Mouse (Mus musculus) hindlimb bud, embryonic 11.5 days (tissue): ENCODE data around the gene Clec18a.
A peak's percentile ranks its signal among the peaks of the same experiment; 100 is the strongest.
"Not testable (repeated sequence)": the region's sequence is repeated elsewhere in the genome, so short reads cannot be mapped to it uniquely, and the experiment has no call there.

Experiments used
- DNase-seq: peaks from one replicate; pipeline ENCODE4 v3.0.0-alpha.2; 2012; ENCODE audit warnings: low read depth, low spot score; ENCODE audit errors: extremely low spot score

The Clec18a gene

DNA sequence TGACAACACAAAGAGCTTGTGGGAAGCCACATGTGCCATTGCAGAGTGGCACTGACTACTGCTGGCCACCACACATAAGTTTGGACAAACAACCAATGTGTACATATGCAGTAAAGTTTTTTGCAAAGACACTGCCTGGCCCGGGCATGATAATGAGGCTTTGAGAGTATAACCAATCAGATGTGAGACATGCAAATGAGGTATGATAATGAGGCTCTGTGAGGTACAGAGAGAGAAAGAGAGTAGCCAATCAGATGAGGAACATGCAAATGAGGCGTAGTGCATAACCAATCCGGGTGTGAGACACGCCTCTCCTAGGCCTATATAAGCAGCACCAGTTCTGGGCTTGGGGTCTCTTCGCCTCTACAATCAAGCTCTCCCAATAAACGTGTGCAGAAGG is at the start of gene Clec18a:
Gene Clec18a (minus strand): TSS at position 101 of the 400 bp plus-strand sequence.
- DNase-seq = not testable (repeated sequence)

- no peak for DNase-seq
These were observed 38.5 kb upstream of the Clec18a start for GRCm38 (mm10) chr8:111130756-111131155.

DNA sequence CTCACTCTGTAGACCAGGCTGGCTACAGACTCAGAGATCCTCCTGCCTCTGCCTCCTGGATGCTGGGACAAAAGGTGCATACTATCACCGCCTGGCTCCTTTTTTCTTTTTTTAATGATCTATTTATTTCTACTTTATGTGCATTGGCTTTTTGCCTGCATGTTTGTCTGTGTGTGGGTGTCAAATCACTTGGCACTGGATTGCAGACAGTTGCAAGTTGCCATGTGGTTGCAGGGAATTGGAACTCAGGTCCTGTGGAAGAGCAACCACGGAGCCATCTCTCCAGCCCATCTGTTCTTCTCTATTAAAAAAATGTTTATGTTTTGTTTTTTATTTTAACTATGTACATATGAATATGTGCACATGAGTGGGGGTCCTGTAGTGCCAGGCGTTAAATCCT is 27.3 kb upstream of the Clec18a start:
- DNase-seq = no peak

GRCm38 (mm10) chr8:111114891-111115290 is 22.7 kb upstream of the Clec18a start:
- no peak for DNase-seq

DNA sequence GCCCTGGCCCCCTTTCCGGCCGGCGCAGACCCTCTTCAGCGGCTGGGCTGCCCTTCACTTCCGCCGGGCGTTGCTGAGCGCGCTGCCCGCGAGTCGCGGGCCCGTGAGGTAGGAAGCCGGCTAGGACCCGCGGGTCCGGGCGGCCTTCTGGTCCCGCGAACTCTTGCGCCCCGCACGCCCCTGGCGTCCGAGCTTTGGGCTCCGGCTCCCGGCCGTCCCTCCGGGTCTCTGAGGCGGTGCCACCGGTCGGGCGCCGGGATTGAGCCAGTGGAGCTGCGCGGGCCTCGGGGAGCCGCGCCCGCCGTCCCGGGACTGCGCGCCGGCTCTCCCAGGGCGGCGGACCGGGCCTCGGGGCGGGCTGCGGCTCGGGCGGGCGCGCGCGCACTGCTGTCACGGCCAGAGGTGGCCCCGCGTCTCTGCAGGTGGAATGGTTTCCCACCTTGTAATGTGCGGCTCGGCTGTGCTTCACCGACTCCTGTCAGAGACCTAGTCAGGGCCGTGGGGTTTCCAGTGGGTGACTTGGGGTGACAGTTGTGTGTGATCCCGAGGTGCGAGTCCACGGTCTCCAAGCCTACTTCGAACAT is 2.6 kb upstream of the Clec18a start:
- DNase-seq = not testable (repeated sequence)

DNA sequence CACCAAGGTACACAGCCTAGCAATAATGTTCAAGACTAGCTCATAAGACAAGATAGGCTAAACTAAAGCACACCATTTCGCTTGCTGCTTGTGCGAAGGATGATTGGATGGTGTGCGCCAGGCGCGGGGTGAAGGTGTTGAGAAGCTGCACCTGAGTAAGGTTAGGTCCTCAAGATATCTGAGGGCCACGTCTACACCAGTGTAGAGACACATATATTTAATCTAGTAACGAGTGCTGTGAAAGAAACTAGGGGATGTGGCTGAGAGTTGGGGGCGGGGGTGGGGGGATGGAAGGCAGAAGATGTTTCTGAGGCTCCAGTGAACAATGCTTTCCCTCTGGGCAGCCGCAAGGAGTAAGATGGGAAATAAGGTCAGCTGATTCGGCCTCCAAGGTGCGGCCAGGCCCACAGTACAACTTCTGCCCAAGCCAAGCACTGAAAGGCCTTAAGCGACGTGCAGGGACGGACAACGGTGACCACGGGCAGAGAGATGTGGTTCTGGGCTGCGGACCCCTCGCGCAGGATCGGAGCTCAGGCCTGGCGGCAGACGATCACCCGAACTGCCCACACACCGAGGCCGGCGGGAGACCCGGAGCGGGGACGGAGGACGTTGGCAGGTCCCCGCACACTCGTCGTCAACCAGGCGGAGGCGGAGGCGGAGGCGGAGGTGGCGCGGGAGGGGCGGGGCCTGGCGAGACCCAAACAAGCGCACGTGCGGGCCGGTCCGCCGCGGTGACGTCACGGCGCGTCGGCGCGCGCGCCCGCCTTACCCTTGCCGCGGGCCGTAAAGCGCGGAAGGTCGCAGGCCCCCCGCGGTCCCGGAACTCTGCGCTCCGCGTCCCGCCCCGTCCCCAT is 1.9 kb upstream of the Clec18a start, which contains the start of gene Pdpr:
Gene Pdpr (plus strand): TSS at position 766 of the 854 bp plus-strand sequence.
- DNase-seq = peak; percentile 16

- no peak for DNase-seq
These were observed 520 bp downstream of the Clec18a start for GRCm38 (mm10) chr8:111091706-111092105.

GRCm38 (mm10) chr8:111090126-111090525 is 2.1 kb downstream of the Clec18a start:
- peak; percentile 66 for DNase-seq

- not testable (repeated sequence) for DNase-seq
These were observed 8.3 kb downstream of the Clec18a start for GRCm38 (mm10) chr8:111083936-111084335.

DNA sequence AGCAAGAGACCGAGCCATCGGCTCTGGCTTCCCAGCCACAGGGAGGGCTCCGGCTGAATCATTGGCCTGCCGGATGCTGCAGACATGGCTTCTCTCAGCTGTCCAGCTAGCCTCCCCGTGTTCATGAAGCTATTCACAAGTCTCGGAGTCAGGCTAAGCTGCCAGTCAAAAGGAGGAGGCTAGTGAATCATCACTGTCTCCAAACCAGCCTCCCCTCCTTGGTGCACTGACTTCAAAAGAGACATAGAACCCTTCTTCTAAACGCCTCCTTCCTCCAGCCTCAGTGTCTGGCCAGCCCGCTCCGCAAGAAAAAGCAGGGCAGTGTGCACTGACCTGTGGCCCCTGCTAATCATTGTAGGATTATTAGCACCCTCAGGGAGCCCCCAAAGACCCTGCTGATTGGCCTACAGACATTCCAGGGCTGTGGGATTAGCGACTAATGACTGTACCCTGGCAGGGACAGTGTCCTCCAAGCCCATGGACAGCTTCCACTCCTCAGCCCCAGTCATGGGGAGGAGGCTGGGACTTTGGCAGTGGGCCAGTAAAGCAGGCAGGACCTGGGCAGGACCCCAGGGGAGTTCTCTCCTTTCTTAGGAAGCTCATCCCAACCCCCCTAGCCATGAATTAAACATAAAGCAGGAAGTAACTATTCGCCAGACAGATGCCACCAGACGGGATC is 10.5 kb downstream of the Clec18a start:
- DNase-seq = no peak

DNA sequence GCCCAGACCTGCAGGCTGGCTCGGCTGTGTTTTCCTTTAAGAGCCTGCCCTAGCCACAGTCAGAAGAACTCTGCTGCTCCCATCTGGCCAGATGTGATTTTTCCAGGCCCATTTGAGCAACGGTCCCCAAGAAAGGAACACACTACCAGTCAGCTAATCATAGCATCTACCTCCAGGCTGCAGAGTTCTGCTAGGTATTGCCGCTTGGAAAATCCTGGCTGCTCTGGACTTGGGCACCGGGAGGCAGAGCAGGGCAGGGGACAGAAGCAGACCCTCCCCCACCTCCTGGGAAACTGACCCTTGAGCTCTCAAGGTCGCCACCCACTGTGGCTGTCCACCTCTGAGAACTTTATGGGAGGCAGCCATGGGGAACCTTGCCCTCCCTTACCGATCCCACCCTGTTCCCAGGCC is 12.4 kb downstream of the Clec18a start:
- no peak for DNase-seq

GRCm38 (mm10) chr8:111079461-111079860 is 12.8 kb downstream of the Clec18a start:
- no peak for DNase-seq

DNA sequence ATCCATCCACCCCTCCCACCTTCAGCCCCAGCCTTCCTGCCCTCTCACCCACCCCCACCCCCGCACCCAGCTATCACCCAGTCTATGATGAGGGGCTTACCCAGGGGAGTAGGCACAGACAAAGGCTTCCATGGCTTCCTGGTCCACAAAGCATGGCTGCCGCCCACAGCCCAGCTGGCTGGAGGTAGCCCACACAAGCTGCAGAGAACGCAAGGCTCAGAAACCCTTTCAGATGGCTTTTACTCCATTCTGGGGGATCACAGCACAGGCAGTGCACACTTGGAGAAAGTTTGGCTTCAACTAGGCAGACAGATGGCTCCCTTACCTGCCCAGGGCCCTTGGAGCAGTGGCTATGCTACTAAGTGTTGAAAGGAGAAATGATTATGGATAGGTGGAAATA is 16.3 kb downstream of the Clec18a start:
- no peak for DNase-seq

GRCm38 (mm10) chr8:111068660-111069059 is 23.6 kb downstream of the Clec18a start:
- not testable (repeated sequence) for DNase-seq

GRCm38 (mm10) chr8:111067439-111067838 is 24.8 kb downstream of the Clec18a start:
- no peak for DNase-seq

DNA sequence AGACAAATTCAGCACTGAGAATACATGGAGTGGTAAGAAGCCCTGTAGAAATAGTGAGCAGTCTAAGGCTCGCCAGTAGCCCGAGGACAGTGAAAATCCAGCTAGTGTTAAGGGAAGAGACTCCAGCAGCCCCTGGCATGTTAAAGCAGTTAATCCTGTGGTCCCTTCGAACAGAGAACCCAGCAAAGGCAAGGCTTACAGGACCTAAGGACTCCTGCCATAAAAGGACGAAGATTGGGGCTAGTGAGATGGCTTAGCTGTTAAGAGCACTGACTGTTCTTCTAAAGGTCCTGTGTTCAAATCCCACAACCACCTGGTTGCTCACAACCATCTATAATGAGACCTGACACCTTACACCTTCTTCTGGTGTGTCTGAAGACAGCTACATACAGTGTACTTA is 25.9 kb downstream of the Clec18a start:
- no peak for DNase-seq

DNA sequence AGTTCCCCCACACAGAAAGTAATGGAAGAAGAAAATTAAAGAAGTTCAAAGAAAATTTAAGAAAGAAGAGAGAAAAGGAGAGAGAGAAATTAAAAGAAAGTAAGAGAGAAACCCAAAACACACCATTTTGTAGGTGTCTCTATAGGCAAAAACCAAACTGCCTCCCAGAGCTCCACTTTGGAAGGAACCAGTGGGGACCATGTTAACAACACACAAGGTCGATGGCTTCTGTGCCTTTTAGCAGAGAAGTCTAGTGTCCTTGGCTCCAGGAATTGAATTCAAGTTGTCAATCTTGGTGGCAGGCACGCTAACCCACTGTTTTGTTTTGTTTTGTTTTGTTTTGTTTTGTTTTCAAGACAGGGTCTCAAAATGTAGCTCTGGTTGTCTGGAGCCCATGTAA is 29.3 kb downstream of the Clec18a start:
- DNase-seq = no peak

DNA sequence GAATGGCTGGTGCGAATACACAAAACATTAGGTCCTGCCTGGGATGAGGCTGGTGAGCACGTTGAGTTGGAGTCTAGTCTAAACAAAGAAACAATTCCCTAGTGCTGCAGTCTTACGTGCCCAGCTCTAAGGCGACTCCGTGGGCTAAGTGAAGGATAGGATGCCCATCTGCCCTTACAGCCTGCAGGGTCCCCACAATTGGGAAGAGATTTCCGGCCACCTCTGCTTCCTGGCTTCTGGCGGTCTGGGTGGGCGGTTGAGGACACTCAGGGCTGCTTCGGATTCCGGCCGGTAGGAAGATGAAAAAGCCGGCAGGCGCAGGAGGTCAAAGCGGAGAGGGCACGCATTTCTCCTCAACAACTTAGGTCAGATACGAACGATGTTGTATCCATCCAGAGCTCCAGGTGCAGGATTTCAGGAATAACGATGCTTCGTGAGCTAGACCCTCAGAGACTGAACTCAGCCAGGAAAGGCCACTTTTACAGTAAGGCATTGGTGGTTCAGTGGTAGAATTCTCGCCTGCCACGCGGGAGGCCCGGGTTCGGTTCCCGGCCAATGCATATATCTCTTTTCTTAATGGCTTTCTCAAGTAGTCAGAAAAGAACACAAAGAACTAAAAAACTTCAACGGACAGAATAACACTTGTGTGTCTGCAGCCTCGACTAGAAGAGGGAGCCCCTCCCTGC is 30.0 kb downstream of the Clec18a start:
- DNase-seq = peak; percentile 95

DNA sequence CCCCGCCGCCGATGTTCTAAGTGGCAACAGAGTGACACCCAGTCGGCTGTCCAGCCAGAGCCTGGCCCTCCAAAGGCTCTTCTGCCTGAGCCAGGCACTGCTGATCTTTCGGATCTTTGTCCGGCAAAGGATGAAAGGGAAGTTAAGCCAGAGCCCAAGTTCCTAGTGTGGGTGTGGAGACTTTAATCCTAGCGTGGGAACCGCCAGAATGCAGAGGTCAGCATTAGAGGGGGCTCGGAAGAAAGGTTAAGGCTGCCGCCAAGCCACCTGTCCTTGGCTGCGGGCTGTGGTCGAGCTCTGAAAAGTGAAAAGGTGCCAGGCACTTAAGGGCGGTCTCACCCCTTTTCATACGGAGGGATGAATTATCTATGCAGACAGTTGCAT is 30.5 kb downstream of the Clec18a start:
- DNase-seq = no peak

GRCm38 (mm10) chr8:111058946-111059572 is 33.2 kb downstream of the Clec18a start:
- no peak for DNase-seq
